Mouse (Mus musculus) CH12.LX (cell line): Measurements from ENCODE around the gene Peli3. TPM values are rescaled to one million over a fixed set of nuclear protein-coding genes. Genes with fewer than 3 reads are reported as not detected.
A peak's percentile ranks its signal among the peaks of the same experiment; 100 is the strongest.
"Not testable (repeated sequence)": the region's sequence is repeated elsewhere in the genome, so short reads cannot be mapped to it uniquely, and the experiment has no call there.

Experiments used
- DNase-seq: peaks from one replicate; pipeline ENCODE4 v3.0.0-alpha.2; 2013; ENCODE audit errors: extremely low read depth
- H3K27ac ChIP-seq: 2 replicates; pipeline ENCODE4 v1.5.1; 2012; ENCODE audit warnings: low read depth, mild to moderate bottlenecking, control low read depth, moderate library complexity; ENCODE audit not compliant: insufficient read depth
- H3K27me3 ChIP-seq: replicated peaks from 2 replicates; pipeline ENCODE3; 2012; ENCODE audit warnings: inconsistent platforms
- H3K36me3 ChIP-seq, 2 experiments: replicated peaks in 1 of 2; 2 replicates each; pipeline versions ENCODE3 to v1.6.1; 2012; ENCODE audit warnings: inconsistent platforms in 1 of 2, low read length in 1 of 2, mild to moderate bottlenecking in 1 of 2, mixed read lengths in 1 of 2, moderate library complexity in 1 of 2; ENCODE audit not compliant: control insufficient read depth in 1 of 2, insufficient read depth in 1 of 2
- H3K4me1 ChIP-seq, 2 experiments: 2 replicates each; pipeline ENCODE4 v1.6.1; 2012; ENCODE audit warnings: inconsistent platforms in 1 of 2, moderate library complexity in 1 of 2; ENCODE audit not compliant: insufficient read depth in 2 of 2, control insufficient read depth in 1 of 2
- H3K4me2 ChIP-seq: 2 replicates; pipeline ENCODE4 v1.6.1; 2012; ENCODE audit warnings: low read depth, mild to moderate bottlenecking, control low read depth; ENCODE audit not compliant: poor library complexity, insufficient read depth, severe bottlenecking
- H3K4me3 ChIP-seq, 3 experiments: fragments of 150-350 bp in 1 of 3; sonication (generic) in 1 of 3; replicated peaks in 1 of 3; 2 replicates each; pipeline versions ENCODE3 to v1.5.1; 2011 to 2012; ENCODE audit warnings: low read depth in 2 of 3, low read length in 2 of 3, mild to moderate bottlenecking in 2 of 3, moderate library complexity in 2 of 3, control low read depth in 1 of 3, improper control_type of control experiment in 1 of 3, inconsistent platforms in 1 of 3, mixed read lengths in 1 of 3; ENCODE audit not compliant: poor library complexity in 1 of 3
- H3K79me2 ChIP-seq: replicated peaks from 2 replicates; pipeline ENCODE4 v1.6.1; 2012; ENCODE audit warnings: mild to moderate bottlenecking, moderate library complexity; ENCODE audit not compliant: control insufficient read depth, poor library complexity, insufficient read depth, severe bottlenecking; ENCODE audit errors: extremely low read depth
- H3K9ac ChIP-seq: 2 replicates; pipeline ENCODE4 v1.6.1; 2012; ENCODE audit warnings: low read depth, mild to moderate bottlenecking, control low read depth, moderate library complexity; ENCODE audit not compliant: insufficient read depth
- H3K9me3 ChIP-seq: replicated peaks from 2 replicates; pipeline ENCODE3; 2012; ENCODE audit warnings: low read length, inconsistent platforms, mixed read lengths
- CHD2 ChIP-seq: IDR thresholded peaks from 2 replicates; pipeline ENCODE4 v1.6.1; 2011; ENCODE audit warnings: low read length, improper control_type of control experiment
- CTCF ChIP-seq, 2 experiments: IDR thresholded peaks in 1 of 2; conservative IDR thresholded peaks in 1 of 2; 2 replicates each; pipeline ENCODE4 v1.5.1; 2011 to 2012; ENCODE audit warnings: low read depth in 2 of 2, low read length in 2 of 2, improper control_type of control experiment in 1 of 2, inconsistent platforms in 1 of 2, mild to moderate bottlenecking in 1 of 2, moderate library complexity in 1 of 2
- E2F4 ChIP-seq: IDR thresholded peaks from 2 replicates; pipeline ENCODE4 v1.6.1; 2011; ENCODE audit warnings: low read depth, low read length, improper control_type of control experiment; ENCODE audit not compliant: insufficient replicate concordance
- ELF1 ChIP-seq: IDR thresholded peaks from 2 replicates; pipeline ENCODE4 v1.6.1; 2014; ENCODE audit warnings: low read depth, mild to moderate bottlenecking, inconsistent platforms, low read length, improper control_type of control experiment
- ETS1 ChIP-seq: conservative IDR thresholded peaks from 2 replicates; pipeline ENCODE4 v1.6.1; 2012; ENCODE audit warnings: low read depth, mild to moderate bottlenecking, inconsistent platforms, low read length, improper control_type of control experiment, moderate library complexity
- HCFC1 ChIP-seq: IDR thresholded peaks from 2 replicates; pipeline ENCODE4 v1.6.1; 2012; ENCODE audit warnings: low read depth, mild to moderate bottlenecking, inconsistent platforms, low read length, improper control_type of control experiment
- IRF4 ChIP-seq: IDR thresholded peaks from 2 replicates; pipeline ENCODE4 v1.6.1; 2014; ENCODE audit warnings: low read depth, mild to moderate bottlenecking, inconsistent platforms, low read length, improper control_type of control experiment
- JUN ChIP-seq: IDR thresholded peaks from 2 replicates; pipeline ENCODE4 v1.6.1; 2011; ENCODE audit warnings: low read depth, mild to moderate bottlenecking, low read length, improper control_type of control experiment, moderate library complexity; ENCODE audit not compliant: insufficient read depth
- KAT2A ChIP-seq: IDR thresholded peaks from 2 replicates; pipeline ENCODE4 v1.6.1; 2012; ENCODE audit warnings: low read length, improper control_type of control experiment, inconsistent platforms; ENCODE audit not compliant: insufficient replicate concordance
- MEF2A ChIP-seq: IDR thresholded peaks from 2 replicates; pipeline ENCODE4 v1.6.1; 2014; ENCODE audit warnings: low read depth, mild to moderate bottlenecking, inconsistent platforms, low read length, improper control_type of control experiment, borderline replicate concordance
- MYC ChIP-seq: IDR thresholded peaks from 2 replicates; pipeline ENCODE4 v1.6.1; 2011; ENCODE audit warnings: low read depth, mild to moderate bottlenecking, improper control_type of control experiment, low read length
- NRF1 ChIP-seq: IDR thresholded peaks from 2 replicates; pipeline ENCODE4 v1.6.1; 2014; ENCODE audit warnings: low read depth, mild to moderate bottlenecking, inconsistent platforms, low read length, improper control_type of control experiment, moderate library complexity
- POLR2AphosphoS2 ChIP-seq: IDR thresholded peaks from 2 replicates; pipeline ENCODE4 v1.6.1; 2011; ENCODE audit warnings: low read depth, low read length, improper control_type of control experiment
- RAD21 ChIP-seq: IDR thresholded peaks from 2 replicates; pipeline ENCODE4 v1.6.1; 2011; ENCODE audit warnings: low read depth, mild to moderate bottlenecking, low read length, improper control_type of control experiment, moderate library complexity
- RCOR1 ChIP-seq: conservative IDR thresholded peaks from 2 replicates; pipeline ENCODE4 v1.6.1; 2012; ENCODE audit warnings: low read depth, mild to moderate bottlenecking, inconsistent platforms, low read length, improper control_type of control experiment
- SIN3A ChIP-seq: IDR thresholded peaks from 2 replicates; pipeline ENCODE4 v1.6.1; 2012; ENCODE audit warnings: low read length, improper control_type of control experiment, inconsistent platforms
- TBP ChIP-seq: conservative IDR thresholded peaks from 2 replicates; pipeline ENCODE4 v1.6.1; 2011; ENCODE audit warnings: low read depth, low read length, improper control_type of control experiment
- UBTF ChIP-seq: IDR thresholded peaks from 2 replicates; pipeline ENCODE4 v1.6.1; 2012; ENCODE audit warnings: low read depth, mild to moderate bottlenecking, inconsistent platforms, low read length, improper control_type of control experiment, moderate library complexity
- USF1 ChIP-seq: IDR thresholded peaks from 2 replicates; pipeline ENCODE4 v1.6.1; 2014; ENCODE audit warnings: low read depth, mild to moderate bottlenecking, inconsistent platforms, low read length, improper control_type of control experiment
- USF2 ChIP-seq: conservative IDR thresholded peaks from 2 replicates; pipeline ENCODE4 v1.6.1; 2011; ENCODE audit warnings: low read depth, low read length, improper control_type of control experiment
- ZC3H11A ChIP-seq: IDR thresholded peaks from 2 replicates; pipeline ENCODE4 v1.6.1; 2012; ENCODE audit warnings: low read depth, mild to moderate bottlenecking, inconsistent platforms, low read length, improper control_type of control experiment
- ZKSCAN1 ChIP-seq: IDR thresholded peaks from 2 replicates; pipeline ENCODE4 v1.6.1; 2012; ENCODE audit warnings: low read depth, inconsistent platforms, low read length, improper control_type of control experiment, borderline replicate concordance
- ZMIZ1 ChIP-seq: IDR thresholded peaks from 2 replicates; pipeline ENCODE4 v1.6.1; 2012; ENCODE audit warnings: low read depth, mild to moderate bottlenecking, inconsistent platforms, low read length, improper control_type of control experiment
- ZNF384 ChIP-seq: IDR thresholded peaks from 2 replicates; pipeline ENCODE4 v1.6.1; 2012; ENCODE audit warnings: low read depth, low read length, improper control_type of control experiment, inconsistent platforms
- dilution Hi-C: fragments of 300-500 bp; cut with MboI; formaldehyde crosslinking; loops from 2 replicates; pipeline ENCODE4 v1.14.3; 2020; ENCODE audit warnings: low sequenced_read_pairs; ENCODE audit not compliant: extremely low pct_unique_long_range_greater_than_20kb, extremely low pct_ligation_motif_present
- in situ Hi-C: fragments of 300-500 bp; cut with MboI; formaldehyde crosslinking; loops from 3 replicates; pipeline ENCODE4 v1.14.3; 2019; ENCODE audit warnings: low sequenced_read_pairs, low pct_ligation_motif_present, low pct_unique_long_range_greater_than_20kb, mixed read lengths
- polyA plus RNA-seq: library from polyadenylated mRNA; unstranded; fragments of >175 nt; gene quantifications from 2 replicates; pipeline ENCODE4 v1.2.1, GENCODE M21; 2012; ENCODE audit warnings: low read depth; ENCODE audit not compliant: insufficient read length
- total RNA-seq, 2 experiments: library from RNA; depleted of rRNA; stranded (reverse); fragments of 300-350 nt in 1 of 2; fragments of >200 nt in 1 of 2; gene quantifications; 2 replicates each; pipeline ENCODE4 v1.2.3; 2012 to 2014

Gene Peli3
- total and polyA plus RNA-seq, 3 experiments: 0.07 to 0.42 TPM; not detected in 1

DNA sequence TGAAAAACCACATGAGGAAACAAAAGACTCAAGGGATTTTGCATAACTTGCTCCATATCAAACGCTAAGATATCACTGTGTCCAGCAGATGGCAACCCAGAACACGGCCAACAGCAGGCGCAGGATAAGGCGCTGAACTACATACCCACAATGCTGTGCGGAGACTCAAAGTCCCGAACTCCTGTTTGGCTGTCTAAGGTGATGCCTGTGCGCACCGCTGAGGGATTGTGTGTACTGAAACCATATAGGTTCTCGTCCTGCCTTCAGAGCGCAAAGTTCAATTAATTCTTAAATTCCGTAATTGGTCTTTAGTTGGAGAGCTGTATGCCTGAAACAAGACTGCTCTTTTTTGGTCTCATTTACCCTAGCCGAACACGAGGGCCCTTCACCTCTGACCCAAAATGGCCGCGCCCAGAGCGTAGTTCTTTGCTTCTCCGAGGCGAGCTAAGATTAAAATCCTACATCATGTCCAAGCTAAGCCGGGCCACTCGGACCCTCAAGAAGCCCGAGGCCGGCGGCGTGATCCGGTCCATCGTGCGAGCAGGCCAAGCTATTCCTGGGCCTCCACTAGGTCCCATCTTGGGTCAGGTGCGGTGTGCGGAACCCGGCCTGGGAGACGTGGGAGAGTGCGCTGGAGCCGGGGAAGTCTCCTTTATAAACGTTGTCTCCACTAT lies 19.1 kb upstream of the Peli3 start, which contains the start of gene Mrpl11 (continued):
- TF ChIP-seq ZKSCAN1 (no peak), E2F4 (no peak), MEF2A (0 out of 2 replicates have a peak, but pooled peaks have one; percentile 41), USF1 (no peak), RCOR1 (no peak), ZMIZ1 (no peak), MYC (peak; percentile 62; the same call in 1 of the 2 replicates), ELF1 (peak; percentile 49; the same call in 1 of the 2 replicates), IRF4 (no peak; the same call in 1 of the 2 replicates)

DNA sequence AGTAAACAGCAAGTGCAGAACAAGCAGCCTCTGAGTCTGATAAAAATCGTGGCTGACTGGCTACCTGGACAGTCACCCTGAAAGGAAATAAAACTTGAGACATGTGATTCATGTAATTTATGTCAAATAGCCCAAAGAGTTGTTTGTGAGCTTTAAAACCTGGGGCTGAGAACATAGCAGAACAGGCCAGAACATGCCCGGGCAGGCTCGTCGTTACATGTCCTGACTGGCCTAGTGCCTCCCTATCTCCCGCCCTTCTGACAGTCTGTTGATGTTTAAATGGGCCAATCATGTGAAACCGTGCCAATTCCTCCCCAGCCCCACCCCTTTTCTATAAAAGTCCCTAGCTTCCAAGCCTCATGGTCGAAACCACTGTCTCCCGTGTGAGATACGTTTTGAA lies 5.7 kb upstream of the Peli3 start:
- H3K9me3 ChIP-seq, H3K36me3 ChIP-seq, DNase-seq, H3K27ac ChIP-seq, H3K79me2 ChIP-seq, H3K4me3 ChIP-seq, H3K4me2 ChIP-seq, dilution Hi-C loops, H3K9ac ChIP-seq, in situ Hi-C loops: not testable (repeated sequence)
- peaks cover 3 to 12% of the 10 kb centered on the region in 2 experiments; a peak in 2 of 4 replicates for H3K4me1 ChIP-seq
- peaks cover 25% of the 10 kb centered on the region for H3K27me3 ChIP-seq

DNA sequence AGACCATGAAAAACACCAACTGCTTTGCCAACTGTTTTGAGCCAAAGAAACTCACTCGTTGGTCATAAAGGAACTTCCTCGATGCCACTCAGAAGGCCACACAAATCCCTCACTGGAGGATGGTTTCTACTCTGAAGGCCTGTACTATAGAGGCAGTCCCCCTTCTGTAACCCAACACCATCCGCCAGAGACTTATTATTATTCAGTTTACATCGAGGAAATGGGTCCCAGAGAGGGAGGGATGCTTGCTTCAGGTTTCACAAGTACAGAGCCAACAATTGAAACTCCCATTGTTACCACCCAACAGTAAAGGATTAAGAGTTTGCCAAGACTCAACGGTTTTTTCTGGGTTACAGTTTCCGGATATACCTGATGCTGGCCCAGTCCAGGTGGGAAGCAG lies 2.6 kb upstream of the Peli3 start:
- peaks cover 2% of the 10 kb centered on the region for H3K9me3 ChIP-seq
- no peak overlapping the region for H3K4me2 ChIP-seq
- no peaks in the 10 kb centered on the region for H3K36me3 ChIP-seq
- no peak for DNase-seq
- H3K9ac ChIP-seq: no peak overlapping the region
- H3K79me2 ChIP-seq: no peaks in the 10 kb centered on the region
- dilution Hi-C loops: no loop called here
- H3K27me3 ChIP-seq: peaks cover 39% of the 10 kb centered on the region
- in situ Hi-C loops: no loop called here
- TF ChIP-seq HCFC1 (no peak), JUN (no peak), NRF1 (no peak), ZC3H11A (no peak), ETS1 (no peak), ZNF384 (no peak), CTCF (conservative IDR thresholded peaks at IDR 0.05 in 1 of 2, IDR thresholded peaks at IDR 0.05 in 1 of 2; ENCODE audit: low read depth in 2 of 2, low read length in 2 of 2) (no peak), CHD2 (no peak), MEF2A (no peak), POLR2AphosphoS2 (no peak), ZKSCAN1 (no peak), USF2 (no peak), SIN3A (no peak), KAT2A (no peak), RAD21 (no peak), E2F4 (no peak), TBP (no peak), UBTF (no peak)
- peaks cover 8 to 22% of the 10 kb centered on the region in 2 experiments for H3K4me1 ChIP-seq
- H3K27ac ChIP-seq: no peak overlapping the region
- H3K4me3 ChIP-seq: no peak overlapping the region
